Mouse (Mus musculus): ENCODE data around the gene Nedd4. TPM values are rescaled to one million over a fixed set of nuclear protein-coding genes. Genes with fewer than 3 reads are reported as not detected.
"Not testable (repeated sequence)": the region's sequence is repeated elsewhere in the genome, so short reads cannot be mapped to it uniquely, and the experiment has no call there.

The Nedd4 gene
- polyA plus RNA-seq, 1 experiment from 2014 or later: 555 TPM

- no peak for ATAC-seq (replicated peaks; ENCODE audit: insufficient number of reproducible peaks, low FRiP score, low TSS enrichment)
- 60% methylated on average over 7 of the region's 7 CpGs for WGBS (ENCODE audit: insufficient replicate concordance)
- no peaks in the 10 kb centered on the region for H3K9me3 ChIP-seq (replicated peaks; ENCODE audit: control insufficient read depth, low read length)
- H3K4me2 ChIP-seq: peak overlapping the region; percentile 94
- peaks cover 22% of the 10 kb centered on the region for H3K36me3 ChIP-seq (ENCODE audit: control insufficient read depth, insufficient read depth, low read length)
- H3K4me3 ChIP-seq (ENCODE audit: low read depth, low read length): peak overlapping the region; percentile 89; the same call in 1 of the 2 replicates
- H3K27me3 ChIP-seq (ENCODE audit: control insufficient read depth, insufficient read depth, low read length): no peaks in the 10 kb centered on the region
- no peak overlapping the region for H3K27ac ChIP-seq (ENCODE audit: low read depth, low read length)
- peak overlapping the region; percentile 49 for H3K9ac ChIP-seq (ENCODE audit: low read depth, low read length)
- H3K4me1 ChIP-seq (ENCODE audit: control insufficient read depth, insufficient read depth, low read length): peaks cover 37% of the 10 kb centered on the region
Measured at GRCm38 (mm10) chr9:72665517-72665916, 3.4 kb downstream of the Nedd4 start.

- not testable (repeated sequence) for H3K4me2 ChIP-seq; ATAC-seq (replicated peaks; ENCODE audit: insufficient number of reproducible peaks, low FRiP score, low TSS enrichment); H3K9me3 ChIP-seq (replicated peaks; ENCODE audit: control insufficient read depth, low read length); H3K27ac ChIP-seq (ENCODE audit: low read depth, low read length); H3K9ac ChIP-seq (ENCODE audit: low read depth, low read length); H3K27me3 ChIP-seq (ENCODE audit: control insufficient read depth, insufficient read depth, low read length); H3K4me3 ChIP-seq (ENCODE audit: low read depth, low read length)
- peaks cover 31% of the 10 kb centered on the region for H3K4me1 ChIP-seq (ENCODE audit: control insufficient read depth, insufficient read depth, low read length)
- H3K36me3 ChIP-seq (ENCODE audit: control insufficient read depth, insufficient read depth, low read length): peaks cover 23% of the 10 kb centered on the region
- WGBS (ENCODE audit: insufficient replicate concordance): 75% methylated on average over 6 of the region's 8 CpGs
Measured at GRCm38 (mm10) chr9:72666352-72667021, 4.3 kb downstream of the Nedd4 start.

GRCm38 (mm10) chr9:72667126-72667525 lies 5.0 kb downstream of the Nedd4 start:
- ATAC-seq (replicated peaks; ENCODE audit: insufficient number of reproducible peaks, low FRiP score, low TSS enrichment): no peak

GRCm38 (mm10) chr9:72669383-72669782 lies 7.2 kb downstream of the Nedd4 start:
- no peak overlapping the region for H3K4me3 ChIP-seq (ENCODE audit: low read depth, low read length)
- 91% methylated on average over 7 of the region's 7 CpGs for WGBS (ENCODE audit: insufficient replicate concordance)
- no peak overlapping the region for H3K27ac ChIP-seq (ENCODE audit: low read depth, low read length)
- H3K9ac ChIP-seq (ENCODE audit: low read depth, low read length): no peak overlapping the region
- H3K36me3 ChIP-seq (ENCODE audit: control insufficient read depth, insufficient read depth, low read length): peaks cover 40% of the 10 kb centered on the region
- no peak for ATAC-seq (replicated peaks; ENCODE audit: insufficient number of reproducible peaks, low FRiP score, low TSS enrichment)
- H3K27me3 ChIP-seq (ENCODE audit: control insufficient read depth, insufficient read depth, low read length): no peaks in the 10 kb centered on the region
- H3K4me1 ChIP-seq (ENCODE audit: control insufficient read depth, insufficient read depth, low read length): peaks cover 23% of the 10 kb centered on the region
- no peak overlapping the region for H3K4me2 ChIP-seq
- H3K9me3 ChIP-seq (replicated peaks; ENCODE audit: control insufficient read depth, low read length): no peaks in the 10 kb centered on the region

More at GRCm38 (mm10) chr9:72667126-72667525, 5.0 kb downstream of the Nedd4 start:
- peaks cover 26% of the 10 kb centered on the region for H3K36me3 ChIP-seq (ENCODE audit: control insufficient read depth, insufficient read depth, low read length)
- whole genome bisulfite sequencing (ENCODE audit: insufficient replicate concordance): 83% methylated on average over 3 of the region's 3 CpGs
- H3K27ac ChIP-seq (ENCODE audit: low read depth, low read length): no peak overlapping the region
- no peak overlapping the region for H3K4me2 ChIP-seq
- H3K9ac ChIP-seq (ENCODE audit: low read depth, low read length): no peak overlapping the region
- H3K27me3 ChIP-seq (ENCODE audit: control insufficient read depth, insufficient read depth, low read length): no peaks in the 10 kb centered on the region
- H3K9me3 ChIP-seq (replicated peaks; ENCODE audit: control insufficient read depth, low read length): no peaks in the 10 kb centered on the region
- H3K4me1 ChIP-seq (ENCODE audit: control insufficient read depth, insufficient read depth, low read length): peaks cover 29% of the 10 kb centered on the region
- H3K4me3 ChIP-seq (ENCODE audit: low read depth, low read length): no peak overlapping the region

GRCm38 (mm10) chr9:72672361-72672760 lies 10.2 kb downstream of the Nedd4 start:
- no peaks in the 10 kb centered on the region for H3K27me3 ChIP-seq (ENCODE audit: control insufficient read depth, insufficient read depth, low read length)
- no peak for ATAC-seq (replicated peaks; ENCODE audit: insufficient number of reproducible peaks, low FRiP score, low TSS enrichment)
- H3K9ac ChIP-seq (ENCODE audit: low read depth, low read length): no peak overlapping the region
- 28% methylated on average over 2 of the region's 2 CpGs for WGBS (ENCODE audit: insufficient replicate concordance)
- no peak overlapping the region for H3K4me3 ChIP-seq (ENCODE audit: low read depth, low read length)
- H3K36me3 ChIP-seq (ENCODE audit: control insufficient read depth, insufficient read depth, low read length): peaks cover 49% of the 10 kb centered on the region
- H3K4me1 ChIP-seq (ENCODE audit: control insufficient read depth, insufficient read depth, low read length): peaks cover 7% of the 10 kb centered on the region
- no peaks in the 10 kb centered on the region for H3K9me3 ChIP-seq (replicated peaks; ENCODE audit: control insufficient read depth, low read length)
- H3K27ac ChIP-seq (ENCODE audit: low read depth, low read length): no peak overlapping the region
- H3K4me2 ChIP-seq: no peak overlapping the region

GRCm38 (mm10) chr9:72674957-72675744 lies 13.0 kb downstream of the Nedd4 start:
- Histone ChIP-seq H3K9ac (ENCODE audit: low read depth, low read length) (no peak overlapping the region), H3K27me3 (ENCODE audit: control insufficient read depth, insufficient read depth, low read length) (no peaks in the 10 kb centered on the region), H3K9me3 (replicated peaks; ENCODE audit: control insufficient read depth, low read length) (no peaks in the 10 kb centered on the region), H3K4me3 (ENCODE audit: low read depth, low read length) (no peak overlapping the region), H3K4me1 (ENCODE audit: control insufficient read depth, insufficient read depth, low read length) (peaks cover 1% of the 10 kb centered on the region; the same call in 1 of the 2 replicates), H3K36me3 (ENCODE audit: control insufficient read depth, insufficient read depth, low read length) (peaks cover 54% of the 10 kb centered on the region), H3K27ac (ENCODE audit: low read depth, low read length) (no peak overlapping the region), H3K4me2 (no peak overlapping the region)
- no peak for ATAC-seq (replicated peaks; ENCODE audit: insufficient number of reproducible peaks, low FRiP score, low TSS enrichment)
- WGBS (ENCODE audit: insufficient replicate concordance): 89% methylated on average over 6 of the region's 6 CpGs

GRCm38 (mm10) chr9:72675745-72676200 lies 13.6 kb downstream of the Nedd4 start:
- Histone ChIP-seq H3K4me1 (ENCODE audit: control insufficient read depth, insufficient read depth, low read length) (no peaks in the 10 kb centered on the region), H3K36me3 (ENCODE audit: control insufficient read depth, insufficient read depth, low read length) (peaks cover 51% of the 10 kb centered on the region), H3K9me3 (replicated peaks; ENCODE audit: control insufficient read depth, low read length) (no peaks in the 10 kb centered on the region), H3K9ac (ENCODE audit: low read depth, low read length) (no peak overlapping the region), H3K4me2 (no peak overlapping the region), H3K27ac (ENCODE audit: low read depth, low read length) (no peak overlapping the region), H3K27me3 (ENCODE audit: control insufficient read depth, insufficient read depth, low read length) (no peaks in the 10 kb centered on the region), H3K4me3 (ENCODE audit: low read depth, low read length) (no peak overlapping the region)
- 93% methylated on average over 3 of the region's 3 CpGs for WGBS (ENCODE audit: insufficient replicate concordance)
- no peak for ATAC-seq (replicated peaks; ENCODE audit: insufficient number of reproducible peaks, low FRiP score, low TSS enrichment)

GRCm38 (mm10) chr9:72677659-72678058 lies 15.5 kb downstream of the Nedd4 start:
- H3K9ac ChIP-seq (ENCODE audit: low read depth, low read length): no peak overlapping the region
- no peak for ATAC-seq (replicated peaks; ENCODE audit: insufficient number of reproducible peaks, low FRiP score, low TSS enrichment)
- no peaks in the 10 kb centered on the region for H3K27me3 ChIP-seq (ENCODE audit: control insufficient read depth, insufficient read depth, low read length)
- H3K4me2 ChIP-seq: no peak overlapping the region
- WGBS (ENCODE audit: insufficient replicate concordance): 92% methylated on average over 5 of the region's 5 CpGs
- H3K4me3 ChIP-seq (ENCODE audit: low read depth, low read length): no peak overlapping the region
- no peaks in the 10 kb centered on the region for H3K9me3 ChIP-seq (replicated peaks; ENCODE audit: control insufficient read depth, low read length)
- H3K36me3 ChIP-seq (ENCODE audit: control insufficient read depth, insufficient read depth, low read length): peaks cover 55% of the 10 kb centered on the region
- no peak overlapping the region for H3K27ac ChIP-seq (ENCODE audit: low read depth, low read length)
- H3K4me1 ChIP-seq (ENCODE audit: control insufficient read depth, insufficient read depth, low read length): peaks cover 6% of the 10 kb centered on the region; the same call in 1 of the 2 replicates

Measured in heart, embryonic 11.5 days (tissue).